In genomic region chr19:40362203-40362865, GRCm38 (mm10) we compare ENCODE assay signal across 12 mouse cellular contexts.
DNase-seq lines count a peak whose midpoint lies in the region; ATAC-seq and TF ChIP-seq lines count a peak whose summit lies in the region.
"Had no signal": no experiment of that assay in that cellular context is flagged by ENCODE, and none has a peak within 500 bp of the region (broad histone marks: within the 10 kb centered on the region; RNA-seq: fewer than 3 reads in every experiment).

No protein-coding gene starts in this region.

- H3K9me3 ChIP-seq in neural tube, embryonic 15.5 days (replicated peaks) = no peaks in the 10 kb centered on the region; the same call in 1 of the 2 replicates
- H3K9me3 ChIP-seq: embryonic facial prominence, embryonic 12.5 days; limb, embryonic 10.5 days had no signal

- H3K36me3 ChIP-seq in neural tube, embryonic 15.5 days = peaks cover 31% of the 10 kb centered on the region

- H3K27ac ChIP-seq in left cerebral cortex, adult 2 months = peak overlapping the region; percentile 32; the same call in 1 of the 2 replicates
- H3K27ac ChIP-seq in cerebellum, adult 2 months (ENCODE audit: insufficient read depth, low read length) = no peak overlapping the region
- H3K27ac ChIP-seq in neural tube, embryonic 15.5 days (replicated peaks) = no peak overlapping the region
- H3K27ac ChIP-seq: embryonic facial prominence, embryonic 12.5 days; forebrain, embryonic 12.5 days; limb, embryonic 10.5 days had no signal

- intact Hi-C loops in gastrocnemius, postnatal 14 days (cut with DNase I; ENCODE audit: low total_unique reads) = no loop called here
- intact Hi-C loops in left cerebral cortex, adult 2 months (cut with DNase I) = no loop called here
- intact Hi-C loops in left cerebral cortex, postnatal 25 days (cut with DNase I) = no loop called here

- no peak for ATAC-seq in neural tube, embryonic 15.5 days (ENCODE audit: low FRiP score)
- ATAC-seq: CD4-positive, CD25-positive, alpha-beta regulatory T cell, adult 4 months had no signal

- H3K4me2 ChIP-seq in neural tube, embryonic 15.5 days = no peak overlapping the region
- H3K4me2 ChIP-seq: embryonic facial prominence, embryonic 12.5 days; forebrain, embryonic 12.5 days had no signal

- no peak for TF ChIP-seq POLR2A in cerebellum, adult 2 months (IDR thresholded peaks at IDR 0.05; ENCODE audit: borderline replicate concordance, insufficient read depth, low read length)

- 25% methylated on average over 12 of the region's 12 CpGs for WGBS in cerebellum, adult 2 months
- WGBS in neural tube, embryonic 15.5 days = 79% methylated on average over 12 of the region's 12 CpGs

- TF ChIP-seq CTCF in left cerebral cortex, adult 2 months (IDR thresholded peaks at IDR 0.05) = no peak
- no peak for TF ChIP-seq CTCF in cerebellum, adult 2 months (IDR thresholded peaks at IDR 0.05; ENCODE audit: borderline replicate concordance, insufficient read depth, low read depth, low read length)

- H3K9ac ChIP-seq in neural tube, embryonic 15.5 days (replicated peaks) = no peak overlapping the region
- H3K9ac ChIP-seq: embryonic facial prominence, embryonic 12.5 days; forebrain, embryonic 12.5 days had no signal

- no peak overlapping the region for H3K4me3 ChIP-seq in left cerebral cortex, adult 2 months
- H3K4me3 ChIP-seq in cerebellum, adult 2 months (replicated peaks; ENCODE audit: insufficient read depth, low read depth, low read length) = no peak overlapping the region
- H3K4me3 ChIP-seq in neural tube, embryonic 15.5 days (replicated peaks) = no peak overlapping the region
- H3K4me3 ChIP-seq: embryonic facial prominence, embryonic 12.5 days; forebrain, embryonic 12.5 days; limb, embryonic 10.5 days had no signal

- DNase-seq in gastrocnemius, postnatal 14 days = peak; percentile 28
- no peak for DNase-seq in gastrocnemius, adult 8-10 months (ENCODE audit: low spot score in 2 of 2)
- DNase-seq in left cerebral cortex, adult 2 months (ENCODE audit: extremely low spot score in 1 of 2, low spot score in 2 of 2) = no peak
- no peak for DNase-seq in left cerebral cortex, postnatal 25 days (ENCODE audit: low spot score in 2 of 2)
- peak; percentile 61 to 62 for DNase-seq in cerebellum, adult 2 months
- peak; percentile 75 for DNase-seq in heart, postnatal 4 days
- DNase-seq: thymus, postnatal 36 days had no signal

- H3K27me3 ChIP-seq in cerebellum, adult 2 months (ENCODE audit: control insufficient read depth, insufficient read depth, low read length) = no peaks in the 10 kb centered on the region
- H3K27me3 ChIP-seq in neural tube, embryonic 15.5 days (replicated peaks) = no peaks in the 10 kb centered on the region
- H3K27me3 ChIP-seq: embryonic facial prominence, embryonic 12.5 days; forebrain, embryonic 12.5 days had no signal

- peaks cover 17% of the 10 kb centered on the region for H3K4me1 ChIP-seq in cerebellum, adult 2 months (ENCODE audit: control insufficient read depth, insufficient read depth, low read length)
- H3K4me1 ChIP-seq in neural tube, embryonic 15.5 days = peaks cover 11% of the 10 kb centered on the region

Comparison
In these comparisons a context has a peak if more than half of its experiments do, and no peak if none do; other contexts are left out.
1. DNase-seq: peak in gastrocnemius, postnatal 14 days (single experiment), cerebellum, adult 2 months (2 of 2) and heart, postnatal 4 days (single experiment); none in gastrocnemius, adult 8-10 months (0 of 2), left cerebral cortex, adult 2 months (0 of 2) and left cerebral cortex, postnatal 25 days (0 of 2).